Mouse (Mus musculus) heart, postnatal 0 days (tissue): ENCODE measurements around the gene 1700010I14Rik. TPM values are rescaled to one million over a fixed set of nuclear protein-coding genes. Genes with fewer than 3 reads are reported as not detected.

Experiments used
- ATAC-seq: fragments of 200-750 bp; cut with Nextera tagmentation; 2 replicates; pipeline ENCODE4 v1.8.0; 2017; ENCODE audit warnings: low read depth, moderate number of reproducible peaks, moderate library complexity; ENCODE audit not compliant: insufficient read depth
- DNase-seq: peaks from one replicate; pipeline ENCODE4 v3.0.0-alpha.2; 2016; ENCODE audit warnings: low spot score
- H3K27ac ChIP-seq: fragments of 300-500 bp; sonication (generic); 2 replicates; pipeline ENCODE4 v1.5.1; 2014; ENCODE audit warnings: low read depth, mild to moderate bottlenecking
- H3K27me3 ChIP-seq: fragments of 300-500 bp; sonication (generic); 2 replicates; pipeline ENCODE4 v1.6.1; 2014; ENCODE audit warnings: low read length, mixed read lengths; ENCODE audit not compliant: control insufficient read depth, insufficient read depth
- H3K36me3 ChIP-seq: fragments of 300-500 bp; sonication (generic); replicated peaks from 2 replicates; pipeline ENCODE4 v1.6.1; 2014; ENCODE audit warnings: low read length, mixed read lengths; ENCODE audit not compliant: control insufficient read depth, insufficient read depth
- H3K4me1 ChIP-seq: fragments of 300-500 bp; sonication (generic); 2 replicates; pipeline ENCODE4 v1.6.1; 2014; ENCODE audit warnings: antibody characterized with exemption; ENCODE audit not compliant: control insufficient read depth, insufficient read depth
- H3K4me2 ChIP-seq: fragments of 300-500 bp; sonication (generic); 2 replicates; pipeline ENCODE4 v1.6.1; 2014; ENCODE audit warnings: low read depth, mild to moderate bottlenecking, low read length, moderate library complexity
- H3K4me3 ChIP-seq: fragments of 300-500 bp; sonication (generic); 2 replicates; pipeline ENCODE4 v1.5.1; 2014; ENCODE audit warnings: low read depth, low read length
- H3K9ac ChIP-seq: fragments of 300-500 bp; sonication (generic); replicated peaks from 2 replicates; pipeline ENCODE4 v1.6.1; 2014; ENCODE audit warnings: low read depth, low read length, mixed read lengths
- H3K9me3 ChIP-seq: fragments of 300-500 bp; sonication (generic); replicated peaks from 2 replicates; pipeline ENCODE4 v1.6.1; 2016; ENCODE audit warnings: low read length; ENCODE audit not compliant: control insufficient read depth
- CTCF ChIP-seq: IDR thresholded peaks from 2 replicates; pipeline ENCODE4 v1.5.1; 2016; ENCODE audit warnings: antibody characterized with exemption, control low read depth, low read depth
- EP300 ChIP-seq: IDR thresholded peaks from 2 replicates; pipeline ENCODE4 v1.6.1; 2016; ENCODE audit warnings: antibody characterized with exemption, low read depth
- WGBS: fragments of 180-500 bp; shearing (Covaris S2); extraction: QIAGEN DNeasy Blood & Tissue Kit; methylation state at CpG from one replicate; pipeline ENCODE4 v1.1.7; 2014; 5-methylcytosine and 5-hydroxymethylcytosine counted together
- polyA plus RNA-seq: library from polyadenylated mRNA; unstranded; fragments of >200 nt; fragmentation: Nextera tagmentation; extraction: Ambion mirVana; gene quantifications from 2 replicates; pipeline ENCODE4 v1.2.1, GENCODE M21; 2015
- total RNA-seq: library from RNA; depleted of rRNA; stranded (reverse); fragments of >200 nt; gene quantifications from 2 replicates; pipeline ENCODE4 v1.2.3, GENCODE M21; 2014; ENCODE audit warnings: low replicate concordance

The 1700010I14Rik gene
- total and polyA plus RNA-seq, 2 experiments from 2014 or later = 0.08 TPM; not detected in 1

- Histone ChIP-seq H3K27me3 (no peaks in the 10 kb centered on the region), H3K4me1 (no peaks in the 10 kb centered on the region), H3K4me2 (no peak overlapping the region), H3K9ac (no peak overlapping the region), H3K27ac (no peak overlapping the region), H3K36me3 (no peaks in the 10 kb centered on the region), H3K4me3 (no peak overlapping the region), H3K9me3 (no peaks in the 10 kb centered on the region)
- no peak for ATAC-seq
- 85% methylated on average over 6 of the region's 6 CpGs for WGBS
- no peak for DNase-seq
- TF ChIP-seq EP300 (no peak), CTCF (no peak)
Measured at GRCm38 (mm10) chr17:8976745-8977144, 11.4 kb upstream of the 1700010I14Rik start.

DNA sequence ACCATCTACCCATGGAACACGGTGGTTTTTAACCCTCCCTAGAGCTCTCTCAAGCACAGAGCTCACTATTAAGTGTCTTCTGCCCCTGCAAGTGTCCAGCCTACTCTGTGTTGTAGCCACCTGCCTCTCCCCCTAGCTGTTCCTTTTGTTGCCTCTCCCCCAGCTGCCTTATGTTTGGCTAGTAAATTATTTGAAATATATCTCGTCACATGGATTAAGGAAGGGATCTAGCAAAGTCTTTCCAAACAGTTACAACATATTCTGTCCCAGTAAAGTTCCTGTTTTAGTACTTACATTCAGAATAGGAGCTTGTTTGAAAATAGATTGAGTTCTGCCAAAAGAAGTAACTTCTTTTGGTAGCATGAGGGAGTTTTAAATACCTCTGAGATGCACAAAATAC, 10.9 kb upstream of the 1700010I14Rik start:
- no peaks in the 10 kb centered on the region for H3K36me3 ChIP-seq
- no peak for ATAC-seq
- no peaks in the 10 kb centered on the region for H3K27me3 ChIP-seq
- no peaks in the 10 kb centered on the region for H3K4me1 ChIP-seq
- H3K4me2 ChIP-seq = no peak overlapping the region
- no peaks in the 10 kb centered on the region for H3K9me3 ChIP-seq
- no peak overlapping the region for H3K9ac ChIP-seq
- WGBS = 66% methylated on average over 2 of the region's 2 CpGs
- TF ChIP-seq EP300 (no peak), CTCF (no peak)
- no peak for DNase-seq
- no peak overlapping the region for H3K27ac ChIP-seq
- H3K4me3 ChIP-seq = no peak overlapping the region

- Histone ChIP-seq H3K36me3 (no peaks in the 10 kb centered on the region), H3K4me2 (no peak overlapping the region), H3K27me3 (no peaks in the 10 kb centered on the region), H3K4me3 (no peak overlapping the region), H3K9me3 (no peaks in the 10 kb centered on the region), H3K9ac (no peak overlapping the region), H3K27ac (no peak overlapping the region), H3K4me1 (no peaks in the 10 kb centered on the region)
- ATAC-seq (no peak), DNase-seq (no peak)
- no peak for TF ChIP-seq CTCF
- TF ChIP-seq EP300 = no peak
- 68% methylated on average over 2 of the region's 2 CpGs for WGBS
Measured at GRCm38 (mm10) chr17:8983576-8983975, 4.6 kb upstream of the 1700010I14Rik start.

- DNase-seq (no peak), ATAC-seq (no peak)
- Histone ChIP-seq H3K27ac (no peak overlapping the region), H3K27me3 (no peaks in the 10 kb centered on the region), H3K9ac (no peak overlapping the region), H3K4me3 (no peak overlapping the region), H3K4me2 (no peak overlapping the region), H3K36me3 (no peaks in the 10 kb centered on the region), H3K9me3 (no peaks in the 10 kb centered on the region), H3K4me1 (no peaks in the 10 kb centered on the region)
- TF ChIP-seq CTCF (no peak), EP300 (no peak)
- WGBS = 48% methylated on average over 5 of the region's 5 CpGs
Measured at GRCm38 (mm10) chr17:8985714-8986113, 2.4 kb upstream of the 1700010I14Rik start.

DNA sequence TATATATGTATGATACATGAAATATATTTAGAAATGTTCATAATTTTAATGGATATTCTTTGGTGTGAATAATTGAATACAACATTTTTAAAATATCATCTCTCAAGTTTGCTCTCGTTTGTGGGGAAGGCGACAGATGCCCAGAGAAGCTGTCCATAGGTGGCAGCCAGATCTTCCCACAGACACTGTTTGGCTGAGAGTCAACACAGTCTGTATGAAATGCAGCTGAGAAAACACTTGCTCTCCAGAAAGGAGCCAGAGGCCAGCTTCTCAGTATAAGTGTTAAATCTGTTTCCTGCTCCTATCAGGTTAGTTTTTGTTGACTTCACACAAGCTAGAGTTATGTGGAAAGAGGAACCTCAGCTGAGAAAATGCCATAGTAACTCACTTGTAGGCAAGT, 1.6 kb upstream of the 1700010I14Rik start:
- DNase-seq = no peak
- H3K27me3 ChIP-seq = no peaks in the 10 kb centered on the region
- WGBS = 68% methylated on average over 2 of the region's 2 CpGs
- no peaks in the 10 kb centered on the region for H3K4me1 ChIP-seq
- no peak overlapping the region for H3K4me3 ChIP-seq
- H3K4me2 ChIP-seq = no peak overlapping the region
- H3K9me3 ChIP-seq = no peaks in the 10 kb centered on the region
- no peak overlapping the region for H3K9ac ChIP-seq
- H3K36me3 ChIP-seq = no peaks in the 10 kb centered on the region
- TF ChIP-seq EP300 (no peak), CTCF (no peak)
- ATAC-seq = no peak
- no peak overlapping the region for H3K27ac ChIP-seq

DNA sequence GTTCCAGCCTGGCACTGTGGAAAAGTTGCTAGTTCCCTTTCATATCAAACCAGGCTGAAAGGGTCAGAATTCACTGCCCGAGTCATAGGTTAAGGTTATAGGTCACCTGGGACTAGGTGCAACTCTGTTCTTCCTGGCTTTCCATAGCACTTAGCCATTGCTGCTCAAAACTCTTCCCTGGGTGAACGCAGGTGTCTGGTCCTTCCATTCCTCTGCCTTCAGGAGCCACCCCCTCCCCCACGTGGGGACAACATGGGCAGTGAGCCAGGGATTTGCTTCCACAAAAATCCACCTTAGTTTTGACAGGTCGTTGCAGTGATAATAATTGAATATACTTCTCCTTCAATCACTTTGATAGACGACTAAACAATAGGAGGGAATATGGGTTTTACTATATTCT, 764 bp upstream of the 1700010I14Rik start:
- H3K9me3 ChIP-seq = no peaks in the 10 kb centered on the region
- no peaks in the 10 kb centered on the region for H3K36me3 ChIP-seq
- no peak overlapping the region for H3K9ac ChIP-seq
- no peak for ATAC-seq
- H3K4me3 ChIP-seq = no peak overlapping the region
- no peak for DNase-seq
- WGBS = 72% methylated on average over 5 of the region's 5 CpGs
- no peak for TF ChIP-seq CTCF
- TF ChIP-seq EP300 = no peak
- no peak overlapping the region for H3K4me2 ChIP-seq
- H3K27ac ChIP-seq = no peak overlapping the region
- H3K27me3 ChIP-seq = no peaks in the 10 kb centered on the region
- no peaks in the 10 kb centered on the region for H3K4me1 ChIP-seq
